Mouse (Mus musculus) midbrain, embryonic 11.5 days (tissue): ENCODE results near the gene Iqschfp. TPM values are rescaled to one million over a fixed set of nuclear protein-coding genes. Genes with fewer than 3 reads are reported as not detected.
A peak's percentile ranks its signal among the peaks of the same experiment; 100 is the strongest.

Experiments
- ATAC-seq: fragments of 200-750 bp; cut with Nextera tagmentation; 2 replicates; pipeline ENCODE4 v1.8.0; 2017; ENCODE audit warnings: moderate TSS enrichment, moderate library complexity; ENCODE audit not compliant: low FRiP score
- DNase-seq: peaks from one replicate; pipeline ENCODE4 v3.0.0; 2015; ENCODE audit warnings: low spot score; ENCODE audit errors: missing footprints
- H3K27ac ChIP-seq: fragments of 300-500 bp; sonication (generic); 2 replicates; pipeline ENCODE4 v1.5.1; 2014; ENCODE audit warnings: low read depth, low read length
- H3K27me3 ChIP-seq: fragments of 300-500 bp; sonication (generic); 2 replicates; pipeline ENCODE4 v1.6.1; 2014; ENCODE audit warnings: mild to moderate bottlenecking, low read length, moderate library complexity, mixed read lengths; ENCODE audit not compliant: control insufficient read depth, insufficient read depth
- H3K36me3 ChIP-seq: fragments of 300-500 bp; sonication (generic); 2 replicates; pipeline ENCODE4 v1.6.1; 2014; ENCODE audit warnings: mild to moderate bottlenecking, low read length, moderate library complexity, mixed read lengths; ENCODE audit not compliant: control insufficient read depth, insufficient read depth
- H3K4me1 ChIP-seq: fragments of 300-500 bp; sonication (generic); 2 replicates; pipeline ENCODE4 v1.6.1; 2014; ENCODE audit warnings: low read length; ENCODE audit not compliant: control insufficient read depth, insufficient read depth
- H3K4me2 ChIP-seq: fragments of 300-500 bp; sonication (generic); 2 replicates; pipeline ENCODE4 v1.6.1; 2014; ENCODE audit warnings: mild to moderate bottlenecking, moderate library complexity
- H3K4me3 ChIP-seq: fragments of 300-500 bp; sonication (generic); 2 replicates; pipeline ENCODE4 v1.5.1; 2014; ENCODE audit warnings: low read depth, low read length
- H3K9ac ChIP-seq: fragments of 300-500 bp; sonication (generic); 2 replicates; pipeline ENCODE4 v1.6.1; 2014; ENCODE audit warnings: low read length
- H3K9me3 ChIP-seq: fragments of 300-500 bp; sonication (generic); 2 replicates; pipeline ENCODE4 v1.6.1; 2016; ENCODE audit warnings: low read length; ENCODE audit not compliant: control insufficient read depth
- WGBS: fragments of 180-500 bp; shearing (Covaris S2); extraction: QIAGEN DNeasy Blood & Tissue Kit; methylation state at CpG from one replicate; pipeline ENCODE4 v1.1.7; 2014; 5-methylcytosine and 5-hydroxymethylcytosine counted together
- polyA plus RNA-seq: library from polyadenylated mRNA; unstranded; fragments of >200 nt; fragmentation: Nextera tagmentation; extraction: Ambion mirVana; gene quantifications from 2 replicates; pipeline ENCODE4 v1.2.1, GENCODE M21; 2014

Gene Iqschfp
- polyA plus RNA-seq, 1 experiment from 2014 or later: 2.6 TPM

GRCm38 (mm10) chr3:68657589-68658245, 765.7 kb downstream of the Iqschfp start:
- WGBS: 51% methylated on average over 9 of the region's 9 CpGs
- no peak for ATAC-seq
- no peak overlapping the region for H3K4me2 ChIP-seq

GRCm38 (mm10) chr3:68659996-68660395, 768.0 kb downstream of the Iqschfp start:
- Histone ChIP-seq H3K9me3 (no peaks in the 10 kb centered on the region), H3K4me3 (no peak overlapping the region), H3K9ac (no peak overlapping the region), H3K27me3 (no peaks in the 10 kb centered on the region), H3K4me1 (no peaks in the 10 kb centered on the region), H3K27ac (no peak overlapping the region), H3K4me2 (no peak overlapping the region), H3K36me3 (no peaks in the 10 kb centered on the region)
- DNase-seq (no peak), ATAC-seq (no peak)
- 96% methylated on average over 6 of the region's 6 CpGs for WGBS

More at GRCm38 (mm10) chr3:68657589-68658245, 765.7 kb downstream of the Iqschfp start:
- Histone ChIP-seq H3K27me3 (no peaks in the 10 kb centered on the region), H3K4me1 (no peaks in the 10 kb centered on the region), H3K4me3 (no peak overlapping the region), H3K36me3 (no peaks in the 10 kb centered on the region), H3K9ac (no peak overlapping the region), H3K27ac (no peak overlapping the region), H3K9me3 (no peaks in the 10 kb centered on the region)
- DNase-seq: no peak

- DNase-seq: no peak
- Histone ChIP-seq H3K27ac (no peak overlapping the region), H3K36me3 (no peaks in the 10 kb centered on the region), H3K4me2 (no peak overlapping the region), H3K27me3 (no peaks in the 10 kb centered on the region), H3K4me3 (no peak overlapping the region), H3K9ac (no peak overlapping the region), H3K9me3 (no peaks in the 10 kb centered on the region), H3K4me1 (no peaks in the 10 kb centered on the region)
- 73% methylated on average over 4 of the region's 4 CpGs for WGBS
- ATAC-seq: no peak
Measured at GRCm38 (mm10) chr3:68660538-68660937, 768.5 kb downstream of the Iqschfp start.

- H3K36me3 ChIP-seq: no peaks in the 10 kb centered on the region
- no peak for DNase-seq
- H3K27me3 ChIP-seq: no peaks in the 10 kb centered on the region
- H3K9ac ChIP-seq: no peak overlapping the region
- WGBS: 87% methylated on average over 5 of the region's 5 CpGs
- H3K4me3 ChIP-seq: no peak overlapping the region
- no peak overlapping the region for H3K4me2 ChIP-seq
- ATAC-seq: no peak
- H3K9me3 ChIP-seq: no peaks in the 10 kb centered on the region
- H3K4me1 ChIP-seq: no peaks in the 10 kb centered on the region
- H3K27ac ChIP-seq: no peak overlapping the region
Measured at GRCm38 (mm10) chr3:68662386-68662785, 770.4 kb downstream of the Iqschfp start.

- no peak overlapping the region for H3K4me3 ChIP-seq
- H3K36me3 ChIP-seq: no peaks in the 10 kb centered on the region
- H3K27me3 ChIP-seq: no peaks in the 10 kb centered on the region
- WGBS: 90% methylated on average over 6 of the region's 6 CpGs
- ATAC-seq (no peak), DNase-seq (no peak)
- no peaks in the 10 kb centered on the region for H3K4me1 ChIP-seq
- no peaks in the 10 kb centered on the region for H3K9me3 ChIP-seq
- H3K4me2 ChIP-seq: no peak overlapping the region
- H3K9ac ChIP-seq: no peak overlapping the region
- no peak overlapping the region for H3K27ac ChIP-seq
Measured at GRCm38 (mm10) chr3:68664337-68664736, 772.3 kb downstream of the Iqschfp start.

- WGBS: 95% methylated on average over 7 of the region's 7 CpGs
- Histone ChIP-seq H3K4me2 (no peak overlapping the region), H3K27ac (no peak overlapping the region), H3K4me3 (no peak overlapping the region), H3K9ac (no peak overlapping the region), H3K4me1 (no peaks in the 10 kb centered on the region), H3K36me3 (no peaks in the 10 kb centered on the region), H3K27me3 (no peaks in the 10 kb centered on the region), H3K9me3 (no peaks in the 10 kb centered on the region)
- no peak for ATAC-seq
- DNase-seq: peak; percentile 41
Measured at GRCm38 (mm10) chr3:68666377-68666776, 774.3 kb downstream of the Iqschfp start.

- DNase-seq: peak; percentile 1
- H3K36me3 ChIP-seq: no peaks in the 10 kb centered on the region
- 98% methylated on average over 1 of the region's 1 CpGs for WGBS
- H3K9ac ChIP-seq: no peak overlapping the region
- H3K4me3 ChIP-seq: no peak overlapping the region
- H3K4me2 ChIP-seq: no peak overlapping the region
- no peak for ATAC-seq
- H3K4me1 ChIP-seq: no peaks in the 10 kb centered on the region
- no peaks in the 10 kb centered on the region for H3K9me3 ChIP-seq
- no peak overlapping the region for H3K27ac ChIP-seq
- no peaks in the 10 kb centered on the region for H3K27me3 ChIP-seq
Measured at GRCm38 (mm10) chr3:68667852-68668251, 775.8 kb downstream of the Iqschfp start.

- H3K36me3 ChIP-seq: no peaks in the 10 kb centered on the region
- H3K4me3 ChIP-seq: no peak overlapping the region
- no peaks in the 10 kb centered on the region for H3K27me3 ChIP-seq
- H3K4me1 ChIP-seq: no peaks in the 10 kb centered on the region
- ATAC-seq (no peak), DNase-seq (no peak)
- H3K27ac ChIP-seq: no peak overlapping the region
- WGBS: 75% methylated on average over 5 of the region's 5 CpGs
- no peak overlapping the region for H3K9ac ChIP-seq
- H3K9me3 ChIP-seq: no peaks in the 10 kb centered on the region
- H3K4me2 ChIP-seq: no peak overlapping the region
Measured at GRCm38 (mm10) chr3:68669418-68669974, 777.5 kb downstream of the Iqschfp start.

- ATAC-seq (no peak), DNase-seq (no peak)
- Histone ChIP-seq H3K27ac (no peak overlapping the region), H3K4me2 (no peak overlapping the region), H3K4me1 (no peaks in the 10 kb centered on the region), H3K4me3 (no peak overlapping the region), H3K9ac (no peak overlapping the region), H3K9me3 (no peaks in the 10 kb centered on the region), H3K27me3 (no peaks in the 10 kb centered on the region), H3K36me3 (no peaks in the 10 kb centered on the region)
- 84% methylated on average over 2 of the region's 2 CpGs for WGBS
Measured at GRCm38 (mm10) chr3:68674721-68675120, 782.7 kb downstream of the Iqschfp start.
